Mouse (Mus musculus) embryo, embryonic 11 days (tissue): ENCODE measurements around the gene Cfap54.
A peak's percentile ranks its signal among the peaks of the same experiment; 100 is the strongest.

Source experiments
- DNase-seq: peaks from one replicate; pipeline ENCODE4 v3.0.0-alpha.2; 2015

The Cfap54 gene

GRCm38 (mm10) chr10:93081133-93081779 lies at the start of gene Cfap54:
Gene Cfap54, minus strand, starts transcription at chr10:93081618.
- DNase-seq: peak; percentile 95

GRCm38 (mm10) chr10:93130456-93130940 lies 49.1 kb upstream of the Cfap54 start:
- DNase-seq: no peak

GRCm38 (mm10) chr10:93129904-93130455 lies 48.6 kb upstream of the Cfap54 start:
- DNase-seq: no peak

GRCm38 (mm10) chr10:93129345-93129744 lies 47.9 kb upstream of the Cfap54 start:
- DNase-seq: no peak

- no peak for DNase-seq
Observed at GRCm38 (mm10) chr10:93128566-93128965, 47.1 kb upstream of the Cfap54 start.

- DNase-seq: no peak
Observed at GRCm38 (mm10) chr10:93126025-93126424, 44.6 kb upstream of the Cfap54 start.

- DNase-seq: peak; percentile 45
Observed at GRCm38 (mm10) chr10:93123957-93124613, 42.7 kb upstream of the Cfap54 start.

GRCm38 (mm10) chr10:93123310-93123709 lies 41.9 kb upstream of the Cfap54 start:
- DNase-seq: no peak

- DNase-seq: no peak
Observed at GRCm38 (mm10) chr10:93122399-93123184, 41.2 kb upstream of the Cfap54 start.

- DNase-seq: no peak
Observed at GRCm38 (mm10) chr10:93121262-93121860, 39.9 kb upstream of the Cfap54 start.

- no peak for DNase-seq
Observed at GRCm38 (mm10) chr10:93119809-93120208, 38.4 kb upstream of the Cfap54 start.

- no peak for DNase-seq
Observed at GRCm38 (mm10) chr10:93116636-93117035, 35.2 kb upstream of the Cfap54 start.

GRCm38 (mm10) chr10:93115743-93116142 lies 34.3 kb upstream of the Cfap54 start:
- DNase-seq: no peak

- no peak for DNase-seq
Observed at GRCm38 (mm10) chr10:93114782-93115181, 33.4 kb upstream of the Cfap54 start.

- no peak for DNase-seq
Observed at GRCm38 (mm10) chr10:93113968-93114367, 32.5 kb upstream of the Cfap54 start.

GRCm38 (mm10) chr10:93112021-93112420 lies 30.6 kb upstream of the Cfap54 start:
- no peak for DNase-seq

- DNase-seq: no peak
Observed at GRCm38 (mm10) chr10:93111412-93111811, 30.0 kb upstream of the Cfap54 start.

- no peak for DNase-seq
Observed at GRCm38 (mm10) chr10:93105358-93105757, 23.9 kb upstream of the Cfap54 start.

- DNase-seq: peak; percentile 12
Observed at GRCm38 (mm10) chr10:93104357-93104756, 22.9 kb upstream of the Cfap54 start.

- no peak for DNase-seq
Observed at GRCm38 (mm10) chr10:93103676-93104075, 22.3 kb upstream of the Cfap54 start.

GRCm38 (mm10) chr10:93102321-93102720 lies 20.9 kb upstream of the Cfap54 start:
- DNase-seq: no peak

- no peak for DNase-seq
Observed at GRCm38 (mm10) chr10:93098211-93098805, 16.9 kb upstream of the Cfap54 start.
